Mouse (Mus musculus) gastrocnemius, adult 18-20 months (tissue): ENCODE measurements at regions not wholly inside any gene's neighbourhood (a gene's known extent, or its start where the extent isn't known, plus 50 kb on each side); places are given as distances from the start of the nearest gene placed in this dataset.

Experiments used
- DNase-seq: peaks from one replicate; pipeline ENCODE4 v3.0.0; 2021; ENCODE audit warnings: low spot score

DNA sequence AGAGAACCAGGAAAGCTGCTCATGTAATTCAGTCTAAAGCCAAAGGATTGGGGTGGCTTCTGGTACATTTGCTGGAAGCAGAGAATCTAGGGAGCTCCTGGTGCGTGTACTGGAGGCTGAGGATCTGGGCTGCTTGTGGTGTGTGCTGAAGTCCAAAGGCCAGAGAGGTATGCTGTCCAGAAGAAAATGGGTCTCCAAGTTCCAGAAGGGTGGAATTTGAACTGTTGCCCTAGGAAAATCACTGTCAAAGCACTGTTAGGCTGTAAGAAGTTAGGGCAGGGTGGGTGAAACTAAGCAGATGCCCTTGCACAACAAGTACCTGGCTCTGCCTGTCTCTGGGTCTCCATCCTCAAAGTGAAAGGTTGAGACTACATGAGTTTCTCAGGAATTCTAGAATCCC, 201.9 kb upstream of the Serp2 start:
- no peak for DNase-seq

DNA sequence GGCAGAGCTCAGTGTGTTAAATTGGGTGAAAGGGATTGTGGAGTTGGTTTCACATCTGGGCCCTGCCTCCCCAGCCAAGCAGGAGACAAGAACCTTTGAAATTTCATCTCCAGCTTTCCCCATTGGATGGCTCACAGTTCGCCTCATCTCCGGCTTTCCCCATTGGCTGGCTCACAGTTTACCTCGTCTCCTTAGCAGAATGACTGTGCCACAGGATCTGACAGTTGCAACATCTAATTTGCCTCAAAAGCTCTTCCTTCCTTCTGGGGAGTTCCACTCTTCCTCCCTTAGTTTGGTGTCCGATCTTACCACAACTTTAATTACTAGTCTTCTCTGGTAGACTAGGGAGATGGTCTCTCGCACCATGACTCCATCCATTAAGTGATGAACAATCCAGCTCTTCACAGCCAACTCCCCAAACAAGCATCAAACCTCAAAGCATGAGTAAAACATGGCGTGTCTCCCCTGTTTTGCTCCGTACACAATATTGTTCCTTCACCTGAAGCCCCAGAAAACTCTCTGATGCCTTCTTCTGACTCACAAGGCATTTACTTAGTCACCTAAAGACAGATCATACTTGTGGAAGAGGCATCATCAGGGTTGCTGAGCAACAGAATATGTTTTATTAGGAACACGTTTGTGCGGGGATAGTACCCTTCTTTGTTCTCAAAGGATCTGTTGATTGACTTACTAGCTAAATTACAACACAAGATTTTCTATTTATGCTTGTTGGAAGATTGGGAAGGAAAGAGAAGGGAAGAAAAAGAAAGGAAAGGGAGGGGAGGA, 199.1 kb upstream of the Serp2 start:
- no peak for DNase-seq

DNA sequence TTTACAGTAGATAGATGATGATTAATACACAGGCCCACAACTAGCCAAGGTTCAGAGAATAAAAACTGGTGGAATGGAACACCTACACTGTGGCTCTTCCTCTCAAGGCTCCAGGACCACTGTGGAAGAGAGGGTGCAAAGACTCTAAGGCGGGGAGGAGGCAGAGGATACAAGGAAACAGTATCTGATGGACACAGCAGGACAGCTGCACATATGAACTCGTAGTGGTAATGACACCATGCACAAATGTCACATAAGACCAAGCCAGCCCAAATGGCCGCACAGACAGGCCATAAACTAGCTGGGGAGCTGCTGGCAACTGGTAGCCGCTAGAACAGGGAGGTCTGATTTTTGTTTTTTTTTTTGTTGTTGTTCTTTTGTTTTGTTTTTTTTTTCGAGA, 197.0 kb upstream of the Serp2 start:
- DNase-seq = no peak

- peak; percentile 90 for DNase-seq
Measured at GRCm38 (mm10) chr14:76749178-76749577, 192.5 kb upstream of the Serp2 start.

- DNase-seq = no peak
Measured at GRCm38 (mm10) chr14:76748711-76749110, 192.0 kb upstream of the Serp2 start.

DNA sequence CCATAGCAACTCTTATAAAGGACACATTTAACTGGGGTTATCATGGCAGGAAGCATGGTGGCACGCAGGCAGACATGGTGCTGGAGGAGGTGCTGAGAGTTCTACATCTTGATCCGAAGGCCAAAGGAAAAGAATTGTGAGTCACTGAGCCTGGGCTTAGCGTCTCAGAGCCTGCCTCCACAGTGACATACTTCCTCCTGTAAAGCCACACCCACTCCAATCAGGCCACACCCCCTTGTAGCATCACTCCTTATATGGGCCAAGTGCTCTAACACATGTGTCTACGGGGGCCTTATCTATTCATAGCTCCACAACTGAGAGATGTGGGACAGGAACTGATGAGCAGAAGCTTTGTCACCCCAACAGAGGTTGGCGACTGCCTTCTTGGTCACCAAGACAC, 191.1 kb upstream of the Serp2 start:
- DNase-seq = no peak

- DNase-seq = no peak
Measured at GRCm38 (mm10) chr14:76746282-76746681, 189.6 kb upstream of the Serp2 start.

GRCm38 (mm10) chr14:76744674-76745433, 188.2 kb upstream of the Serp2 start:
- DNase-seq = no peak

- no peak for DNase-seq
Measured at GRCm38 (mm10) chr14:76742297-76742696, 185.6 kb upstream of the Serp2 start.

DNA sequence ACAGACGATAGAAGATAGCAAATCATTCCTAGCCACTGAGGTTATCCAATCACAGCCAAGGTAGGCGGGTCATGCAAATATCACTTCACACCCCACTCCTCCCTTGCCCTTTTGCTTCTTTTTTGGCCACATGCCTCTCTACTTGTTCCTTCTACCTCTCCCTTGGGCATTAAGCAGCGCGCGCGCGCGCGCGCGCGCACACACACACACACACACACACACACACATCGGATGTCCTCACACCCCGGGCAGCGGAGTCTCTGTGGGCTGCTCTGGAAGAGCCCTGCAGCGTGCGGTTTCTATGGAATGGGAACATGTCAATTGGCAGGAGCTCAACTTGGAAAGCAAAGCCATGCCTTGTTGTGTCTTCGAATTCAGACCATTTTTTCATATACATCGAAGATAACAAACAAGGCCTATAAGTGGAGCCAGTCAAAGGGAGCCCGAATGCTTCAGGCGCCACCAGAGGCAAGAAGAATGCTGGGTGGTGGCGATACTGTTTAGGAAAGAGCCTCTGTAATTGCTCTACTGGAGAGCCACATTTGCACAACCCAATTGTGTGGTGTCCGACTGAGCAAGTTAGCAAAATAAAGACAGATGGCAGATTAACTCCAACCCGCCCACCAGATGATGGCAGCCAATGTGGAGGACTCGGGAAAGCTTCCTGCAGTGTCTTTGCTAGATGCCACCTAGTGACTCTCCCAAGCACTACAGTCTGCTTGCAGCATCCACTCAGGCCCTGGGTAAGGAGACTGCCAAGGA, 183.3 kb upstream of the Serp2 start:
- DNase-seq = peak; percentile 37

- no peak for DNase-seq
Measured at GRCm38 (mm10) chr14:76735997-76736396, 179.3 kb upstream of the Serp2 start.

GRCm38 (mm10) chr14:76735107-76735506, 178.4 kb upstream of the Serp2 start:
- DNase-seq = no peak

DNA sequence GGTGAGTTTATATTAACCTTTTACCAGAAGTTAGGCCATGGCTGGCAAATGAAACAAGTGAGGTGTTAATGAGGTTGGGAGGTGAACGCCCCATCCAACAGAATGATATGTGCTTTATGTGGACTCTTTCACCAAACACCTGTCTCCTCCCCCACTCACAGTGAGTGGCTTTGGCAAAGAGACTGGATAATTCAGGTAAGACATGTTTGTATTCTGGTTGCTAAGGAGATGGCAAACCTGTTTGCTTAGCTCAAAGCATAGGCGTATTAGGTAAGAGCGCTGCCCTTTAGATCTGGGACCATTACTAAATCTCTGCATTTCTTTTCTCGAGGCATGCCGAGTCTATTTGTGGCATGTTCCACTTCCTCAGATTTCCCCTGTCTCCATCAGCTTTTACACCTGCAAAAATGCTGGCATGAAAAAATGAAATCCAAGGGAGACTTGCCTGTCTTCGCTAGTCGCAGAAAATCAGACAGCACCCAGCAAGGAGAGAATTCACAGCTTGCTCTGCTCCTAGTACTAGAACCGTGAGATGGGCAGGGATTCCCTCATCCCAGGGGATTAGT, 176.7 kb upstream of the Serp2 start:
- no peak for DNase-seq

DNA sequence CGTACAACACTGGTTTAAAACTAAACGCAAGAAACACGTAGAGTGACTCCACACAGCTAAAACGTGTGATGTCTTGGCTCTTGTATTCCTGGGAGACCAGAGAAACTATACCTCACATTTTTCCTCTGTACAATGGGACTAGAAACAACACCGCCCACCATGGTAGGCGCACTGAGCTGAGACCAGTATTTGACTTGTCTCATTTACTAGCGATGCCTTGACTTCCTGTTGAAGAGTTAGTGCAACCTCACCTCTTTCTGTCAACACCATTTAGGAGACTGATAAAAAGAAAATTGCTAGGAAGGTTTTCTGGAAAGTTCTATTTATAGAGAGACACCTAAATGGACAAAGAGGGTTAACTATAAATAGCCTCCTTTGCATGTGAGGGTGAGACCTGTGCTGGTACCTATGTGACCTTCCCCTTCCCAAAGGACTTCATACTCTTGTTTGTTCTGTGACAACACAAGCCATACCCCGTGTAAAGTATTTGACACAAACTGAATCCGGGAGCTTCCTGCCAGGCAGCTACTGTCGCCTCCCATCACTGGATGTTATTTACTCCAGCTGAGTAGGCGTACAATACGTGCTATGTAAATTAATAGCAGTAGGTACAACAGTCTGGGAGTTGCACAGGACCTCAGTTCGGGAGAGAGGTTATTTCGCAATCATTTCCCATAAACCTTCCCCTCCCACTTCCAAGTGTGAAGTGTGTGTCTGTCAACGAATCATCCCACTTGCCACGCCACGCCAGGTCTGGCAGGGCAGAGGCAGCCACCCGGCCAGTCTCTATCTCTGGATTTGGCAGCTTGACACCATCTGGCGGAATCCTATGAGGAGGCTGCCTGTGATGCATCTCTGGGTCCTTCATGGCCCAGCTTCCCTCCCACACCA, 174.7 kb upstream of the Serp2 start:
- DNase-seq = peak; percentile 49

DNA sequence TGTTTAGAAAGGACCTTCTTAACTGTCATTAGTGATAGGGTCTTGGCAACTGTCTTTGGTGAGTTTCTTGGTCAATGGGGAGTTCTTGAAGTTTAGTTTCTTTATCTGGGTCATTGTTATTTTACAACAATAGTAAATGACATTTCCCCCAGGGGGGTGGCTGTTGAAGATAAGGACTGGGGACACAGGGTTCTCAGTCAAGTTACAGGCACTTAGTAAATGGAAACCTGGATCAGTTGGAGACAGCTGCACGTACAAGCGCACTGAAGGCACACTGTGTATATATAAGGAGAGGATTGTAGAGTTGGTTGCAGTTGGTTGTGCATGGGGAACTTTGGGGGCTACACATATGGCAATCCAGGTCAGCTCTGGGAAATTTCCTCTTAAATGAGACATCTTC, 169.2 kb upstream of the Serp2 start:
- no peak for DNase-seq

DNA sequence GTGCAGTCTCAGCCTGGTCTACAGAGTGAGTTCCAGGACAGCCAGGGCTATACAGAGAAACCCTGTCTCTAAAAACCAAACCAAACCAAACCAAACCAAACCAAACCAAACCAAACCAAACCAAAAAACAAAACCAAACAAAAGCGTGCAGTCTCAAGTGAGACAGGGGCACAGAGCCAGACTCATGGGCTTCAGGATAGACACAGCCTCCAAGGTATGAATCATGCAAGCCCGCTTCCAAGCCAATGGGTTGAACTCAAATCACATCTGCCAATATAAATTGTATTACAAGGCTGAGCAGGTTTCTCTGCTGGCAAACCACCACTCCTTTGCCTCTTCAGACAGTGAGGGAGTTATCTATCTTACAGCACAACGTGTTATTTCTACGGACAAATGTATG, 168.5 kb upstream of the Serp2 start:
- DNase-seq = peak; percentile 58

- DNase-seq = no peak
Measured at GRCm38 (mm10) chr14:76724826-76725225, 168.1 kb upstream of the Serp2 start.

DNA sequence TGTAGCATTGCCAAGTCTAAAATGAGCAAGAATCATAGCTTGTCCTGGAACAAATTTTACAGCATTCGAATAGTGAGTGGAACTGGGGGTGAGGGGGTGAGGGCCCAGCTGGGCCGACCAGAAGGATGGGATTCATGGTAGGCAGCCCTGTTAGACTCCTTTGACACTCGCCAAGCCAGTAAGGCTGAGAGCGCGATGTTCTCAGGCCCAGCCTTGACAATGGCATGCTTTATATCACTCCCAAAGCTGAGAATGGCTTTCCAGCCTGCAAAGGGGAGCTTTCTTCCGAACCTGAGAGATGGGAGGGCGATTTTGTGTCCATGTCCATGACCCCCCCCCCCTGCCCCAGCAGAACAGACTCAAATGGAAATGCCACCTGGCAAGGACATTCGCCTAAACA, 167.7 kb upstream of the Serp2 start:
- no peak for DNase-seq

DNA sequence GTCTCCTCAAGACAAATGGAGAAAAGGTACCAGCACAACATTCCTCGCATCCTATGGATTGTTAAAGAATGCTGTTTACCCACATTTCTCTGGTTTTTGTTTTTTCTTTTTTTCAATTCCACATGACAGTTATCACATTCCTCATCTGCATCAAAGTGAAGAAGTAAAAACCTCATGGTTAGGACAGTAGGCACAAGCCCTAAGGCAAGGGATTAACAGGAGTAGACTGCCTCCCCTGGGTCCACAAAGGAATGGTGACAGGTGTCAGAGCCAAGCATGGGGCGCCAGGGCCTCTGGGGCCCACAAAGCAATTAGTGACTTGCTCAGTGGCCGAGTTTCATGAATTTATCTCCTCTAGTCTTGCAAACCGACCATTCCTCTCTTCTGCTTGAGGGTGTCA, 166.9 kb upstream of the Serp2 start:
- no peak for DNase-seq

DNA sequence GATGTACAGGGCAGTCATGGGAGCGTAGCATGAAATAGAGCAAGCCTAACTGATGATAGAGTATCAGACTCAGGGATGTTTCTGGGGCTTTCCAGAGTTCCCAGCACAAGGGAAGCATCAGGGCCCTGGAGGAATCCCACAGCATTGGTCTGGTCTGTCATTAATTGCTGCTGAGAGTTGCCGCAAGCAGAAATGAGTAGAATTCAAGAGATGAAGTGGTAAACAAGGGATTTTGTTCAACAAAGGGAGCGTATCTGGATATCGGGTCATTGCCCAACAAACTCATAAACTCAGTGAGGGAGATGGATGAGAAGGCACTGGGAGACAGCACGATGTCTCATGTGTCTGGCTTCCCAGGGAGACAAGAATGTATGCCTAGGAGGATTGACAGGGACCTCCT, 165.6 kb upstream of the Serp2 start:
- no peak for DNase-seq

- DNase-seq = no peak
Measured at GRCm38 (mm10) chr14:76721751-76722150, 165.1 kb upstream of the Serp2 start.
